Mouse (Mus musculus) cerebellum, adult 18-20 months (tissue): Measurements from ENCODE around the gene Ube2r2.

Experiments
- DNase-seq, 2 experiments: peaks; one replicate each; pipeline ENCODE4 v3.0.0; 2021

Gene Ube2r2

DNA sequence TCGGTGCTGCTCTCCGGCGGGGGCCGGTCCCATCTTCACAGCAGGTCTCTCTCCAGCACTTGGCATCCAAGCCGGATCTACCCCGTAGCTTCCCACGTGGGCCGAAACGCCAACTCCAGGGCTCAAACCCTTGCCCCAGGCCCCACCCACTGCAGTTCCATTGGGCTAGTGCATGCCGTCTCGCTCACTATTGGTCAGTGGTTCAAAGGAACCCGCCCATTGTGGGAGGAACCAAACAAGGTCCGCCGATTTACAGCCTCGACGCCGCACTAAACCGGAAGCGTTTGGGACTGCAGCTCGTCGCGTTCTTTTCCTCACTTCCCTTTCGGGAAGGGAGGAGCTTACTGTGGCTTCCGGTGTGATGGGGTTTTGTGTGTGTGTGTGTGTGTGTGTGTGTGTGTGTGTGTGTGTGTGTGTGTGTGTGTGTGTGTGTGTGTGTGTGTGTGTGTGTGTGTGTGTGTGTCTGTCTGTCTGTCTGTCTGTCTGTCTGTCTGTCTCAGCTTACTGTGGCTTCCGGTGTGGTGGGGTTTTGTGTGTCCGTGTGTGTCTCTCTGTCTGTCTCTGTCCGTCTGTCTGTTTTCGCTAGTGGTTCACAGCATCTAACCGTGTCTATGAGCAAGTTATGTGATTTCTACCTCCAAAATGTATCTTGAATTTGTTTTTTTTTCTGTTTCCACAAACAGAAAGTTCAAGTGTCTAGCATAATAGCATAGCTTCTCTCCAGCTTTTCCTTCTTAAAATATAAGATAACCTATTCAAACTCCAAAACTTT is 11.2 kb upstream of the Ube2r2 start, which contains the start of gene Nol6:
Gene Nol6 (minus strand): TSS at position 276 of the 772 bp plus-strand sequence.
- DNase-seq = peak; percentile 92 to 98

DNA sequence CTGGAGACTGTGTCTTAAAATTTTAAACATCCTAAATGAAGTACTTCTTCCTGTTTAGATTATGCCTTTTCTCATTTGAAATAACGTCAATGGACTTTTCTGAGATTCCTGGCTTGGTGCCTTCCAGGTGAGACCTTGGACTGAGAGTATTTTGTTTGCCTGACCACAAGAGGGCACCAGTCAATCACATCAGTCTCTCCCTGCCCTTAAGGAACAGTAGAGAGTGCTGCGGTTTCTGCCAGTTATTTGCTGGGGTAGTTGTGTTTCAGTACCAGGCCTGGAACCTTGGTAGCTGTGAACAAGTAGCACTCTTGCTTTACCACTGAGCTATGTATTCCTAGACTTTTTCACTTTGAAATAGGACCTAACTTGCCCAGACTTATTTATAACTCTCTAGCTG is 6.1 kb upstream of the Ube2r2 start:
- DNase-seq = peak; percentile 73 to 76

GRCm38 (mm10) chr4:41129836-41130235 is 5.7 kb upstream of the Ube2r2 start:
- DNase-seq = no peak

- DNase-seq = no peak
Observed at GRCm38 (mm10) chr4:41132471-41132870, 3.1 kb upstream of the Ube2r2 start.

DNA sequence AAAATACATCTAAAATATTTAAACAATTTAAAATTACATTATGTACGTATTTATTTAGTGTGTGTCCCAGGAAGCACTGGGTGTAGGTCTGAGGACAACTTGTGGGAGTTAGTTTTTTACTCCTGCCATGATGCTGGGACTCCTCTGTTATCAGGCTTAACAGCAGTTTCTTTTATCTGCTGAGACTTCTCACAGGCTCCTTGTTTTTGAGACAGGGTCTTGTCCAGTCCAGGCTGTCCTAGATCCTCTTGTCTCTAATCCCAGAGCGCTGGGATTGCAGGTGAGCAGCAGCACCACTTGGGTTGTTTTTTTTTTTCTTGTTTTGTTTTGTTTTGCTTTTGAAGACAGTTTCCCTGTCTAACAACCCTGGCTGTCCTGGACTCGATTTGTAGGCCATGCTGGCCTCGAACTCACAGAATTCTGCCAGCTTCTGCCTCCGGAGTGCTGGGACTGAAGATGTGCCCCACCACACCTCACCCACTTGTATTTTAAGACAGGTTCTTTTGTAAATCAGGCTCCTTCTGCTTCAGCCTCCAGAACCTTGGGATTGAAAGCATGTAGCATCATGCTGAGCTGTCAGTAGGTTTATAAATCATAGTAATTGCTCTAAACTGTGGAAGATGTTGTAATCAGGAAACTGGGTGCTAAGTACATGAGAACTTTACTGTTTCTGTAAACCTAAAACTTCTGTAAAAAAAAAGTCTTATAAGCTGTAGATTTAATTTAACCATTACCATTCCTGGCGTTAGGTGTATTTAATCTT is 1.8 kb upstream of the Ube2r2 start:
- DNase-seq = no peak

- peak; percentile 65 to 83 for DNase-seq
Observed at GRCm38 (mm10) chr4:41134935-41135710, 420 bp upstream of the Ube2r2 start.

- peak; percentile 41 to 47 for DNase-seq
Observed at GRCm38 (mm10) chr4:41136454-41136805, 887 bp downstream of the Ube2r2 start.

DNA sequence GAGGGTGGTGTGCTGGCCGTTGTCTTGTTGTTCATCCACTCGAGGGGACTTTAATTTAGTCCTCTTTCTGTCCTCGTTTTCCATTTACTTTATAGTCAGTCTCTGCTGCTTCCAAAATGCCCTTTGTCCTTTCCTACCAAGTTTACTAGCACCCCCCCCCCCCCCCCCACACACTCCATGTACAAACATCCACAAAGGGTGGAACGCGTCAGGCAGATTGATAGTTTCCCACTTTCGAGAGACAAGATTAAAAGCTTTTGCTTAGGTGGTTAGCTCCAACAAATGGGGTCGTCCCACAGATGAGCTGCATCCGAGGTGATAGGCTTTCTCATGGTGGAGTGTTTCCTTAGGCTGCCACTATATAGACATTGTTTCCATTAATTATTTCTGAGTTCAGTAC is 1.3 kb downstream of the Ube2r2 start:
- DNase-seq = no peak

- DNase-seq = peak in 1 of 2 experiments; percentile 31
Observed at GRCm38 (mm10) chr4:41140174-41140875, 4.8 kb downstream of the Ube2r2 start.

DNA sequence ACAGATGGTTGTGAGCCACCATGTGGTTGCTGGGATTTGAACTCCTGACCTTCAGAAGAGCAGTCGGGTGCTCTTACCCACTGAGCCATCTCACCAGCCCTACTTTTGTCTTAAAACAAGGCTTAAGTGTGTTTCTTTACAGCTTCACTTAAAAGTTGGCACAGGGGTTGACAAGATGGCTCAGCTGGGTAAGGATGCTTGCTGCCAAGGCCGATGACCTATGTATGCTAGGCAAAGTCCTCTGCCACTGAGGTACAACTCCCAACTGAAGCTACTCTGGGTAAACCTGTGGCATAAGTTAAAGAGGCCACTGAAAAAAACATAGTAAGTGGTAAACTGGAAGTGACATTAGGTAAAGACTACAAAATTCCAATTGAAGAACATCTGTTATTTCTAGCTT is 7.1 kb downstream of the Ube2r2 start:
- DNase-seq = no peak

GRCm38 (mm10) chr4:41149891-41150290 is 14.3 kb downstream of the Ube2r2 start:
- no peak for DNase-seq

- DNase-seq = no peak
Observed at GRCm38 (mm10) chr4:41151186-41151585, 15.6 kb downstream of the Ube2r2 start.

DNA sequence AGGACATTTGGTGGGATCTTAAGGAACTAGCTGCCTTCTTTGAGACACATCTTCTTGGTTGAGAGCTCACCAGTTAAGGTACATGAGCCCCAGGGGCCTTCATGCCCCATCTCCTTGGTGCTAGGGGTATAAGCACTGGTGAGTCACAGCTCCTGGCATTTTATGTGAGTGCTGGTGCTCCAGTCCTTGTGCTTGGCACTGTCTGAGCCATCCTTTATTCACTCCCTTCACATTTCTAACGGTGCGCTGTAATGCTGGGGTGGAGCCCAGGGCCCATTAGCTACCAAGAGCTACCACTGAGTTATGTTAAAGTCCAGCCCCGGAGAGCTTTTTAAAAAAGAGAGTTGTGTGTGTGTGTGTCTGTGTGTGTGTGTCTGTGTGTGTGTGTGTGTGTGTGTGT is 17.6 kb downstream of the Ube2r2 start:
- no peak for DNase-seq

- DNase-seq = no peak
Observed at GRCm38 (mm10) chr4:41156961-41157360, 21.4 kb downstream of the Ube2r2 start.

- no peak for DNase-seq
Observed at GRCm38 (mm10) chr4:41158251-41158650, 22.7 kb downstream of the Ube2r2 start.

- no peak for DNase-seq
Observed at GRCm38 (mm10) chr4:41161232-41161631, 25.7 kb downstream of the Ube2r2 start.

DNA sequence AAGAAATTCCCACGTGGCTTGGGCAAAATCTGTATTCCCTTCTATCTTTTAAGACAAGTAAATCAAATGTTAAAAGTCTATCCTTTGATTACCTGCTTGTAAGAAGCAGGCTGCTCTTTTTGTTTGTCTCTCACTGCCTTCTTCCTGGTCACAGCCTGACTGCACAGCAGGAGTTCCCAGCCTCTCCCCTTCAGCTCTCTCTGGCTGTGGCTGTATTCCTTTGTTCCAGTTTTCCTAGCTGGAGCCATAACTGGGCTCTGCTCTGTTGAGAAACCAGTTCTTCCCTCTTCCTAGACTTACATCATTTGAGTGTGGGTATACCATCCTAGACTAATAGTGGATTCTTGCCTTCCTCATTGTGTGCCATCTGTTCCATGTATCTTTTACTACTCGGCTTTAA is 29.4 kb downstream of the Ube2r2 start:
- peak; percentile 57 to 73 for DNase-seq

- DNase-seq = peak; percentile 89 to 91
Observed at GRCm38 (mm10) chr4:41165693-41166475, 30.3 kb downstream of the Ube2r2 start.

DNA sequence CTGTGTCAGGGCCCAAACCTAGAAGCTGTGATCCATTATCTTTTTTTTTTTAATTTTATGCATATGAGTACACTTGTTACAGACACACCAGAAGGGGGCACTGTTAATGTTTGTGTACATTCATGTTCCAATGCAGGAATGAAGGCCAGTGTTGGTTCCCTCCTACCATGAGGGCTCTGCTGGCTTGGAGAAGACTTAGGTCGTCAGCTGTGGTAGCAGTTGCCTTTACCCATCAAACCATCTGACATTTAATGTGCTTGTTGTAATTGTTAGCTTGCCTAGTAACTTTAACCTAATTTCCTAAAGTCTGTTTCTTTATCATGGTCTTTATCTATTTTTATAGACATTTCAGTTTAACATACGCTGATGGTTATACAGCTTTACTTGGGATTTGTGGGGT is 35.4 kb downstream of the Ube2r2 start:
- DNase-seq = no peak

DNA sequence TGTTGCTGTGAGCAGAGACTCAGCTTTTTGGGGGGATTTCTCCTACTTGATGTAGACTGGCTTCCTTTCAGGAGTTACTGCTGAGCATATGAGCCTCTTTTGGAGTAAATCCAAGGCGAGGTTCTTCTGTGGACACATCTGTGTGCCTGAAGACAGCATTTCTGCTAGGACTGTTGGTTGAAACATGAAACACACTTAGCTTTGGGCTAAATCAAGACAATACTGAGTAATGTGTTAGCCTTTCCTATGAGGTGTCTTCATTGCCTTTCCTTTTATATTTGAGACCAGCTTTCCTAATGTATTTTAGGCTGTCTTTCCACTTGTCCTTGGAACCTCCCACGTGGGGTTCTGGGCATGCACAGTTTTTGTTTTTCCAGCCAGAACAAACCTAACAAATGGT is 39.1 kb downstream of the Ube2r2 start:
- DNase-seq = no peak

GRCm38 (mm10) chr4:41179825-41180725 is 44.5 kb downstream of the Ube2r2 start:
- DNase-seq = no peak
